Mouse (Mus musculus): ENCODE results near the gene Fam213a. TPM values are rescaled to one million over a fixed set of nuclear protein-coding genes. Genes with fewer than 3 reads are reported as not detected.
A peak's percentile ranks its signal among the peaks of the same experiment; 100 is the strongest.

Fam213a gene
- total and polyA plus RNA-seq, 2 experiments from 2014 or later, result 35.3 to 118 TPM

GRCm38 (mm10) chr14:41017460-41017859, 3.9 kb upstream of the Fam213a start:
- Histone ChIP-seq H3K27me3 (ENCODE audit: insufficient read depth, low read length) (no peaks in the 10 kb centered on the region), H3K36me3 (ENCODE audit: insufficient read depth, low read length) (no peaks in the 10 kb centered on the region), H3K27ac (no peak overlapping the region), H3K4me3 (ENCODE audit: low read length) (no peak overlapping the region), H3K9me3 (ENCODE audit: low read length) (no peaks in the 10 kb centered on the region), H3K4me2 (ENCODE audit: low read depth, low read length) (no peak overlapping the region), H3K9ac (replicated peaks; ENCODE audit: low read length) (no peak overlapping the region), H3K4me1 (ENCODE audit: insufficient read depth, low read length) (no peaks in the 10 kb centered on the region)
- ATAC-seq, result no peak
- DNase-seq (ENCODE audit: low spot score), result no peak
- 82% methylated on average over 5 of the region's 5 CpGs for WGBS
- TF ChIP-seq CTCF (IDR thresholded peaks at IDR 0.05; ENCODE audit: low read depth), result no peak

DNA sequence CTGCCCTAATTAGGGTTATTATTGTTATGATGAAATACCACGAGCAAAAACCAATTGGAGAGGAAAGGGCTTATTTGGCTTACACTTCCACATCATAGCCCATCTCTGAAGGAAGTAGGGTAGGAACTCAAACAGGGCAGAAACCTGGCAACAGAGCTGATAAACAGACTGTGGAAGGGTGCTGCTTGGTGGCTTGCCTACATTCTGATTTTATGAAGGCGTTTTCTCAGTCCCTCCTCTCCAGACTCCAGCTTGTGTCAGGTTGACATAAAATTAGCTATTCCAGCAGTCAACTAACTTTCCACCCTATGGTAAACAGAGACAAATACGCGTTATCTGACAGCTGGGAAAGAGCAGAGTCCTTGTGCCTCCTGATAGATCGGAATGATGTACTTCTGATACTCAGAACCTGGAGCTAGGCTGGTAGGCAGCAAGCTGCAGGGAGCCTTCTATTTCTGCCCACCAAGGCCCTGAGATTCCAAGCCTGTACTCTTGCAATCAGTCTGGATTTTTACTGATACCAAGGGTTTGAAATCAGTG, 1.2 kb upstream of the Fam213a start:
- Histone ChIP-seq H3K27ac (no peak overlapping the region), H3K36me3 (ENCODE audit: insufficient read depth, low read length) (no peaks in the 10 kb centered on the region), H3K27me3 (ENCODE audit: insufficient read depth, low read length) (no peaks in the 10 kb centered on the region), H3K4me1 (ENCODE audit: insufficient read depth, low read length) (no peaks in the 10 kb centered on the region), H3K9ac (replicated peaks; ENCODE audit: low read length) (no peak overlapping the region), H3K9me3 (ENCODE audit: low read length) (no peaks in the 10 kb centered on the region), H3K4me3 (ENCODE audit: low read length) (no peak overlapping the region), H3K4me2 (ENCODE audit: low read depth, low read length) (no peak overlapping the region)
- ATAC-seq (no peak), DNase-seq (ENCODE audit: low spot score) (no peak)
- 80% methylated on average over 5 of the region's 5 CpGs for WGBS
- TF ChIP-seq CTCF (IDR thresholded peaks at IDR 0.05; ENCODE audit: low read depth), result no peak

GRCm38 (mm10) chr14:41013143-41013542, 445 bp downstream of the Fam213a start:
- Histone ChIP-seq H3K4me3 (ENCODE audit: low read length) (peak overlapping the region; percentile 58), H3K4me2 (ENCODE audit: low read depth, low read length) (peak overlapping the region; percentile 90), H3K27ac (peak overlapping the region; percentile 82), H3K9ac (replicated peaks; ENCODE audit: low read length) (peak overlapping the region; percentile 66), H3K27me3 (ENCODE audit: insufficient read depth, low read length) (no peaks in the 10 kb centered on the region), H3K4me1 (ENCODE audit: insufficient read depth, low read length) (no peaks in the 10 kb centered on the region), H3K36me3 (ENCODE audit: insufficient read depth, low read length) (no peaks in the 10 kb centered on the region), H3K9me3 (ENCODE audit: low read length) (no peaks in the 10 kb centered on the region)
- WGBS, result 21% methylated on average over 9 of the region's 9 CpGs
- no peak for TF ChIP-seq CTCF (IDR thresholded peaks at IDR 0.05; ENCODE audit: low read depth)
- no peak; the same call in 1 of the 2 replicates for ATAC-seq
- no peak for DNase-seq (ENCODE audit: low spot score)

- 80% methylated on average over 3 of the region's 3 CpGs for WGBS
- ATAC-seq (no peak), DNase-seq (ENCODE audit: low spot score) (no peak)
- Histone ChIP-seq H3K9ac (replicated peaks; ENCODE audit: low read length) (no peak overlapping the region), H3K4me1 (ENCODE audit: insufficient read depth, low read length) (no peaks in the 10 kb centered on the region), H3K4me3 (ENCODE audit: low read length) (no peak overlapping the region), H3K9me3 (ENCODE audit: low read length) (no peaks in the 10 kb centered on the region), H3K36me3 (ENCODE audit: insufficient read depth, low read length) (no peaks in the 10 kb centered on the region), H3K4me2 (ENCODE audit: low read depth, low read length) (no peak overlapping the region), H3K27me3 (ENCODE audit: insufficient read depth, low read length) (no peaks in the 10 kb centered on the region), H3K27ac (no peak overlapping the region)
- TF ChIP-seq CTCF (IDR thresholded peaks at IDR 0.05; ENCODE audit: low read depth), result no peak
Observed at GRCm38 (mm10) chr14:41011916-41012315, 1.7 kb downstream of the Fam213a start.

- no peaks in the 10 kb centered on the region for H3K36me3 ChIP-seq (ENCODE audit: insufficient read depth, low read length)
- ATAC-seq (peak; percentile 50; the same call in 1 of the 2 replicates), DNase-seq (ENCODE audit: low spot score) (peak; percentile 29)
- no peaks in the 10 kb centered on the region for H3K9me3 ChIP-seq (ENCODE audit: low read length)
- no peak overlapping the region for H3K9ac ChIP-seq (replicated peaks; ENCODE audit: low read length)
- no peak for TF ChIP-seq CTCF (IDR thresholded peaks at IDR 0.05; ENCODE audit: low read depth)
- H3K4me1 ChIP-seq (ENCODE audit: insufficient read depth, low read length), result peaks cover 6% of the 10 kb centered on the region
- H3K27ac ChIP-seq, result no peak overlapping the region
- H3K4me3 ChIP-seq (ENCODE audit: low read length), result no peak overlapping the region
- 49% methylated on average over 2 of the region's 2 CpGs for WGBS
- no peak overlapping the region for H3K4me2 ChIP-seq (ENCODE audit: low read depth, low read length)
- H3K27me3 ChIP-seq (ENCODE audit: insufficient read depth, low read length), result no peaks in the 10 kb centered on the region
Observed at GRCm38 (mm10) chr14:41008138-41008537, 5.5 kb downstream of the Fam213a start.

DNA sequence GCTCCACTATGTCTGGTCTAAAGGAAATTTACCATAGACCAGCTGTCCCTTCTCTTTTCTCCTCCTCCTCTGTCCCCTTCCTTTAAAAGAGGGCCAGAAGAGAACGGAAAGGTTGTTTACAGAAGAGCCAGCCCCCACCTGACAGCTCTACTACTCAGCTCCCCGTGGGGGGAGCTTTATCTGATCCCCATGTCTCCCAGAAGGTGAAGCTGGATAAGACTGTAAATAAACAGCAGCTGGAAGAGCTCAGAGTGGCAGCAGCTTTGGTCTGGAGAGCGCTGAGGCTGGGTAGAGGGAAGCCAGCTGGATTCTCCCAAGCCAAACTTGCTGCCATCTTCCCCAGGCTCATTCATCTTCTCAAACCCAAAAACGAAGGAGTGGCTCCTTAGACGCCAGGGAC, 5.9 kb downstream of the Fam213a start:
- Histone ChIP-seq H3K9ac (replicated peaks; ENCODE audit: low read length) (no peak overlapping the region), H3K36me3 (ENCODE audit: insufficient read depth, low read length) (no peaks in the 10 kb centered on the region), H3K9me3 (ENCODE audit: low read length) (no peaks in the 10 kb centered on the region), H3K27me3 (ENCODE audit: insufficient read depth, low read length) (no peaks in the 10 kb centered on the region), H3K4me1 (ENCODE audit: insufficient read depth, low read length) (peaks cover 6% of the 10 kb centered on the region), H3K27ac (no peak overlapping the region), H3K4me2 (ENCODE audit: low read depth, low read length) (no peak overlapping the region), H3K4me3 (ENCODE audit: low read length) (no peak overlapping the region)
- 0 out of 2 replicates have a peak, but pooled peaks have one; percentile 3 for ATAC-seq
- DNase-seq (ENCODE audit: low spot score), result no peak
- 49% methylated on average over 5 of the region's 5 CpGs for WGBS
- no peak for TF ChIP-seq CTCF (IDR thresholded peaks at IDR 0.05; ENCODE audit: low read depth)

- peaks cover 6% of the 10 kb centered on the region for H3K4me1 ChIP-seq (ENCODE audit: insufficient read depth, low read length)
- 34% methylated on average over 3 of the region's 3 CpGs for WGBS
- no peak overlapping the region for H3K27ac ChIP-seq
- H3K36me3 ChIP-seq (ENCODE audit: insufficient read depth, low read length), result no peaks in the 10 kb centered on the region; the same call in 1 of the 2 replicates
- H3K4me2 ChIP-seq (ENCODE audit: low read depth, low read length), result no peak overlapping the region
- H3K27me3 ChIP-seq (ENCODE audit: insufficient read depth, low read length), result no peaks in the 10 kb centered on the region
- no peak overlapping the region for H3K9ac ChIP-seq (replicated peaks; ENCODE audit: low read length)
- peak; percentile 17 for DNase-seq (ENCODE audit: low spot score)
- no peak overlapping the region for H3K4me3 ChIP-seq (ENCODE audit: low read length)
- TF ChIP-seq CTCF (IDR thresholded peaks at IDR 0.05; ENCODE audit: low read depth), result no peak
- H3K9me3 ChIP-seq (ENCODE audit: low read length), result no peaks in the 10 kb centered on the region
- no peak for ATAC-seq
Observed at GRCm38 (mm10) chr14:41006899-41007298, 6.7 kb downstream of the Fam213a start.
